Mouse (Mus musculus): Measurements from ENCODE around the gene Sync.

GRCm38 (mm10) chr4:129304306-129304705, 16.9 kb downstream of the Sync start:
- no peak for TF ChIP-seq POLR2A (IDR thresholded peaks at IDR 0.05; ENCODE audit: low read depth, low read length)
- no peak for TF ChIP-seq CTCF (conservative IDR thresholded peaks at IDR 0.05; ENCODE audit: insufficient read depth, insufficient read length, low read depth, low read length)
